Mouse (Mus musculus) midbrain, embryonic 12.5 days (tissue): ENCODE data around the gene Msantd2. TPM values are rescaled to one million over a fixed set of nuclear protein-coding genes. Genes with fewer than 3 reads are reported as not detected.

Experiments used
- ATAC-seq: fragments of 200-750 bp; cut with Nextera tagmentation; 2 replicates; pipeline ENCODE4 v1.8.0; 2017; ENCODE audit warnings: low read depth, moderate TSS enrichment, moderate library complexity; ENCODE audit not compliant: low FRiP score
- H3K27ac ChIP-seq: fragments of 300-500 bp; sonication (generic); replicated peaks from 2 replicates; pipeline ENCODE4 v1.5.1; 2016; ENCODE audit warnings: mild to moderate bottlenecking
- H3K27me3 ChIP-seq: fragments of 300-500 bp; sonication (generic); 2 replicates; pipeline ENCODE4 v1.6.1; 2016; ENCODE audit warnings: mild to moderate bottlenecking
- H3K36me3 ChIP-seq: fragments of 300-500 bp; sonication (generic); 2 replicates; pipeline ENCODE4 v1.6.1; 2016
- H3K4me1 ChIP-seq: fragments of 300-500 bp; sonication (generic); 2 replicates; pipeline ENCODE4 v1.6.1; 2016
- H3K4me2 ChIP-seq: fragments of 300-500 bp; sonication (generic); replicated peaks from 2 replicates; pipeline ENCODE4 v1.6.1; 2016; ENCODE audit warnings: mild to moderate bottlenecking, moderate library complexity
- H3K4me3 ChIP-seq: fragments of 300-500 bp; sonication (generic); 2 replicates; pipeline ENCODE4 v1.5.1; 2016; ENCODE audit warnings: mild to moderate bottlenecking
- H3K9ac ChIP-seq: fragments of 300-500 bp; sonication (generic); replicated peaks from 2 replicates; pipeline ENCODE4 v1.6.1; 2016; ENCODE audit warnings: mild to moderate bottlenecking, moderate library complexity
- H3K9me3 ChIP-seq: fragments of 300-500 bp; sonication (generic); 2 replicates; pipeline ENCODE4 v1.6.1; 2016; ENCODE audit warnings: mild to moderate bottlenecking
- WGBS: fragments of 180-500 bp; shearing (Covaris S2); methylation state at CpG from one replicate; pipeline ENCODE4 v1.1.7; 2016; 5-methylcytosine and 5-hydroxymethylcytosine counted together
- polyA plus RNA-seq: library from polyadenylated mRNA; unstranded; fragments of >200 nt; fragmentation: Nextera tagmentation; extraction: Ambion mirVana; gene quantifications from 2 replicates; pipeline ENCODE4 v1.2.1, GENCODE M21; 2016

Msantd2 gene
- polyA plus RNA-seq, 1 experiment from 2014 or later = 45.7 TPM

DNA sequence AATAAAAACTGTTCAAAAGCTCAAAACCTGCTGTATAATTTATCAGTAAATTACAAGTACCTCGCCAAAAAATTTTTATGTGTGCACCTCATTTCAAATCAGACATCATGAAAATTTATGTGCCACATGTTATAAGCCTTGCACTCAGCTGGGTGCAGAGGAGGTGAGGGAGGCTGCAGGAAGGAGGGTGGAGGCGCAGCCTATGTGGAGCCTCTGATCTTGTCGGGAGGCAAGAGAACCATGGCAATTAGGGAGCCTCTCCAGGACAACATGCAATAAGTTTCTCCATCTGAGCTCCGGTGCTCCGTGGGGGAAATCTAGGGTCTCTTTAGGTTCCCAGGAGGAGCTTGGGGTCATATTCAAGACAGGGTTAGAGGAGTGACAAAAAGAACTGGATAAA lies 78.3 kb downstream of the Msantd2 start:
- Histone ChIP-seq H3K4me1 (peaks cover 5% of the 10 kb centered on the region; the same call in 1 of the 2 replicates), H3K36me3 (no peaks in the 10 kb centered on the region), H3K27me3 (no peaks in the 10 kb centered on the region), H3K4me3 (no peak overlapping the region), H3K4me2 (no peak overlapping the region), H3K9ac (no peak overlapping the region), H3K9me3 (no peaks in the 10 kb centered on the region), H3K27ac (no peak overlapping the region)
- 66% methylated on average over 5 of the region's 5 CpGs for WGBS
- ATAC-seq = no peak

- ATAC-seq = peak; percentile 16; the same call in 1 of the 2 replicates
- H3K4me2 ChIP-seq = no peak overlapping the region
- no peak overlapping the region for H3K9ac ChIP-seq
- H3K36me3 ChIP-seq = no peaks in the 10 kb centered on the region
- H3K9me3 ChIP-seq = no peaks in the 10 kb centered on the region
- H3K4me1 ChIP-seq = peaks cover 5% of the 10 kb centered on the region; the same call in 1 of the 2 replicates
- H3K27ac ChIP-seq = no peak overlapping the region
- no peak overlapping the region for H3K4me3 ChIP-seq
- WGBS = 51% methylated on average over 15 of the region's 15 CpGs
- H3K27me3 ChIP-seq = no peaks in the 10 kb centered on the region
Observed at GRCm38 (mm10) chr9:37567892-37568604, 78.9 kb downstream of the Msantd2 start.

GRCm38 (mm10) chr9:37568605-37569214 lies 79.6 kb downstream of the Msantd2 start:
- no peaks in the 10 kb centered on the region for H3K36me3 ChIP-seq
- no peak for ATAC-seq

GRCm38 (mm10) chr9:37569231-37569835 lies 80.2 kb downstream of the Msantd2 start:
- no peaks in the 10 kb centered on the region for H3K36me3 ChIP-seq
- no peak overlapping the region for H3K4me2 ChIP-seq
- no peak for ATAC-seq
- H3K27me3 ChIP-seq = no peaks in the 10 kb centered on the region
- WGBS = 80% methylated on average over 2 of the region's 2 CpGs
- no peak overlapping the region for H3K27ac ChIP-seq
- no peak overlapping the region for H3K4me3 ChIP-seq
- H3K4me1 ChIP-seq = peaks cover 5% of the 10 kb centered on the region; the same call in 1 of the 2 replicates
- no peak overlapping the region for H3K9ac ChIP-seq
- H3K9me3 ChIP-seq = no peaks in the 10 kb centered on the region

More at GRCm38 (mm10) chr9:37568605-37569214, 79.6 kb downstream of the Msantd2 start:
- no peak overlapping the region for H3K9ac ChIP-seq
- H3K4me1 ChIP-seq = peaks cover 5% of the 10 kb centered on the region; the same call in 1 of the 2 replicates
- H3K4me2 ChIP-seq = no peak overlapping the region
- H3K27ac ChIP-seq = no peak overlapping the region
- H3K9me3 ChIP-seq = no peaks in the 10 kb centered on the region
- 56% methylated on average over 4 of the region's 4 CpGs for WGBS
- H3K27me3 ChIP-seq = no peaks in the 10 kb centered on the region
- H3K4me3 ChIP-seq = no peak overlapping the region

DNA sequence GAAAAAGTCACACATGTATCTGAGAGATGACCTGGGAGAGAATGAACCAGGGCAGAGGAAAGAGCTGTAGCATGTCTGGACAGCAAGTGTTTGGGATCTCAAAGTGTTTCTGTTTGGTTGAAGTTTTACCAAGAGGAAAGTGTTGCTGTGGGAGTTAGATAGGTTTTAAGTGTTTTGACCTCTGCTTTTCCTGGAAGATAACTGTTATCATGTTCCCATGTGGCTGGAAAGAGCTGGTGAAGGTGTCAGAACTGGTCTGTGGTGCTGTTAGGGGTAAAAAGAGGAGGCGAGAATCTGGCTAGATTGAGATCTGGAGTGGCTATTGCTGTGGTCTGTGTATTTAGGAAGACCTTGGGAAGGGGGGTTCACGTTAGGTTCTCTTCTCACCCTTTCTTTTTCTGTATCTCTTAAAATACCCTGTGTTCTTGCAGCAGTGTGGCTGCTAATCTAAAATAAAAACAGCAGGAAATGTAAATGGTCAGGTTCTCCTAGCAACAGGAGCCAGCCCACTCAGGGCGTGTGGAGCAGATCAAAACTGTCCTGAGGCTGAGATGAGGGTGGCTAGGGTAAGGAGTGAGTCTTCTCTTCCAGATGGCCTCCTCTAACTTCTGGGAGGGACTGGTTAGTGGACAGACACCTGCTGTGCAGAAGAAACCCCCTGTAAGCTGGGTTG lies 83.2 kb downstream of the Msantd2 start:
- 58% methylated on average over 3 of the region's 3 CpGs for WGBS
- ATAC-seq = no peak

More for the DNA sequence above, 83.2 kb downstream of the Msantd2 start:
- H3K36me3 ChIP-seq = no peaks in the 10 kb centered on the region
- no peaks in the 10 kb centered on the region for H3K27me3 ChIP-seq
- H3K9me3 ChIP-seq = no peaks in the 10 kb centered on the region
- no peak overlapping the region for H3K4me2 ChIP-seq
- H3K4me1 ChIP-seq = peaks cover 13% of the 10 kb centered on the region
- H3K9ac ChIP-seq = no peak overlapping the region
- no peak overlapping the region for H3K4me3 ChIP-seq
- H3K27ac ChIP-seq = no peak overlapping the region

Other genes with a start within 250 kb of the Msantd2 start
- gene Slc37a2, start 233.6 kb upstream of the Msantd2 start, polyA plus RNA-seq = 1.1 TPM in 2 replicates
- 11.3 and 13.5 TPM in 2 replicates for gene Ccdc15, start 140.9 kb upstream of the Msantd2 start, polyA plus RNA-seq
- gene Hepacam, start 122.0 kb upstream of the Msantd2 start, polyA plus RNA-seq = 0.26 TPM in 2 replicates
- 6.1 and 6.2 TPM in 2 replicates for gene Robo4, start 87.4 kb upstream of the Msantd2 start, polyA plus RNA-seq
- 52.2 and 65.0 TPM in 2 replicates for gene Robo3, start 56.1 kb upstream of the Msantd2 start, polyA plus RNA-seq
- 29.3 and 30.2 TPM in 2 replicates for gene Esam, start 38.8 kb downstream of the Msantd2 start, polyA plus RNA-seq
- 0.56 TPM in 1 of 2 replicates, not detected in the other for gene Vsig2, start 49.9 kb downstream of the Msantd2 start, polyA plus RNA-seq
- 3.0 and 3.4 TPM in 2 replicates for gene Nrgn, start 63.6 kb downstream of the Msantd2 start, polyA plus RNA-seq
- 6.8 and 7.7 TPM in 2 replicates for gene Siae, start 66.4 kb downstream of the Msantd2 start, polyA plus RNA-seq
- 13.2 and 15.9 TPM in 2 replicates for gene Spa17, start 124.4 kb downstream of the Msantd2 start, polyA plus RNA-seq
- 106 and 123 TPM in 2 replicates for gene Tbrg1, start 168.0 kb downstream of the Msantd2 start, polyA plus RNA-seq
- 0.24 and 0.71 TPM in 2 replicates for gene Panx3, start 179.9 kb downstream of the Msantd2 start, polyA plus RNA-seq
- not detected in 2 replicates for gene Olfr160, start 226.9 kb downstream of the Msantd2 start, polyA plus RNA-seq